Mouse (Mus musculus) stomach, postnatal 0 days (tissue): ENCODE measurements around the gene Galnt4. TPM values are rescaled to one million over a fixed set of nuclear protein-coding genes. Genes with fewer than 3 reads are reported as not detected.

Source experiments
- ATAC-seq: fragments of 200-750 bp; cut with Nextera tagmentation; 2 replicates; pipeline ENCODE4 v1.8.0; 2017; ENCODE audit not compliant: low FRiP score, low TSS enrichment
- DNase-seq: peaks from one replicate; pipeline ENCODE4 v3.0.0-alpha.2; 2016; ENCODE audit warnings: low spot score
- H3K27ac ChIP-seq: fragments of 300-500 bp; sonication (generic); replicated peaks from 2 replicates; pipeline ENCODE4 v1.5.1; 2014; ENCODE audit warnings: mild to moderate bottlenecking, control low read depth
- H3K27me3 ChIP-seq: fragments of 300-500 bp; sonication (generic); 2 replicates; pipeline ENCODE4 v1.6.1; 2014; ENCODE audit warnings: low read length; ENCODE audit not compliant: control insufficient read depth, insufficient read depth
- H3K36me3 ChIP-seq: fragments of 300-500 bp; sonication (generic); 2 replicates; pipeline ENCODE4 v1.6.1; 2014; ENCODE audit warnings: low read length, mixed read lengths; ENCODE audit not compliant: control insufficient read depth, insufficient read depth
- H3K4me1 ChIP-seq: fragments of 300-500 bp; sonication (generic); replicated peaks from 2 replicates; pipeline ENCODE4 v1.6.1; 2014; ENCODE audit warnings: antibody characterized with exemption; ENCODE audit not compliant: control insufficient read depth, insufficient read depth
- H3K4me2 ChIP-seq: fragments of 300-500 bp; sonication (generic); replicated peaks from 2 replicates; pipeline ENCODE4 v1.6.1; 2014; ENCODE audit warnings: low read depth, mild to moderate bottlenecking, control low read depth, moderate library complexity
- H3K4me3 ChIP-seq: fragments of 300-500 bp; sonication (generic); 2 replicates; pipeline ENCODE4 v1.5.1; 2014; ENCODE audit warnings: low read depth, low read length, control low read depth
- H3K9ac ChIP-seq: fragments of 300-500 bp; sonication (generic); 2 replicates; pipeline ENCODE4 v1.6.1; 2014; ENCODE audit warnings: mild to moderate bottlenecking, low read length, control low read depth, mixed read lengths
- H3K9me3 ChIP-seq: fragments of 300-500 bp; sonication (generic); 2 replicates; pipeline ENCODE4 v1.6.1; 2016; ENCODE audit warnings: low read length; ENCODE audit not compliant: control insufficient read depth
- CTCF ChIP-seq: IDR thresholded peaks from 2 replicates; pipeline ENCODE4 v1.5.1; 2016; ENCODE audit warnings: antibody characterized with exemption, low read depth, mild to moderate bottlenecking, moderate library complexity
- EP300 ChIP-seq: optimal IDR thresholded peaks from 2 replicates; pipeline ENCODE3; 2016; ENCODE audit warnings: antibody characterized with exemption
- WGBS: fragments of 180-500 bp; shearing (Covaris S2); extraction: QIAGEN DNeasy Blood & Tissue Kit; methylation state at CpG from one replicate; pipeline ENCODE4 v1.1.7; 2014; 5-methylcytosine and 5-hydroxymethylcytosine counted together
- polyA plus RNA-seq: library from polyadenylated mRNA; unstranded; fragments of >200 nt; fragmentation: Nextera tagmentation; extraction: Ambion mirVana; gene quantifications from 2 replicates; pipeline ENCODE4 v1.2.1, GENCODE M21; 2015

Gene Galnt4
- polyA plus RNA-seq, 1 experiment from 2014 or later = 34.9 TPM

- 73% methylated on average over 2 of the region's 2 CpGs for WGBS
- no peak for ATAC-seq
Measured at GRCm38 (mm10) chr10:99093364-99093763, 14.6 kb upstream of the Galnt4 start.

GRCm38 (mm10) chr10:99095114-99095513 lies 12.8 kb upstream of the Galnt4 start:
- Histone ChIP-seq H3K4me2 (no peak overlapping the region), H3K4me3 (no peak overlapping the region), H3K4me1 (no peaks in the 10 kb centered on the region), H3K27me3 (no peaks in the 10 kb centered on the region), H3K27ac (no peak overlapping the region), H3K36me3 (no peaks in the 10 kb centered on the region), H3K9me3 (no peaks in the 10 kb centered on the region), H3K9ac (no peak overlapping the region)
- 86% methylated on average over 2 of the region's 2 CpGs for WGBS
- DNase-seq (no peak), ATAC-seq (no peak)
- TF ChIP-seq EP300 (no peak), CTCF (no peak)

More at GRCm38 (mm10) chr10:99093364-99093763, 14.6 kb upstream of the Galnt4 start:
- Histone ChIP-seq H3K27ac (no peak overlapping the region), H3K4me3 (no peak overlapping the region), H3K9ac (no peak overlapping the region), H3K4me1 (no peaks in the 10 kb centered on the region), H3K9me3 (no peaks in the 10 kb centered on the region), H3K4me2 (no peak overlapping the region), H3K36me3 (no peaks in the 10 kb centered on the region), H3K27me3 (no peaks in the 10 kb centered on the region)
- DNase-seq = no peak
- TF ChIP-seq EP300 = no peak
- no peak for TF ChIP-seq CTCF

DNA sequence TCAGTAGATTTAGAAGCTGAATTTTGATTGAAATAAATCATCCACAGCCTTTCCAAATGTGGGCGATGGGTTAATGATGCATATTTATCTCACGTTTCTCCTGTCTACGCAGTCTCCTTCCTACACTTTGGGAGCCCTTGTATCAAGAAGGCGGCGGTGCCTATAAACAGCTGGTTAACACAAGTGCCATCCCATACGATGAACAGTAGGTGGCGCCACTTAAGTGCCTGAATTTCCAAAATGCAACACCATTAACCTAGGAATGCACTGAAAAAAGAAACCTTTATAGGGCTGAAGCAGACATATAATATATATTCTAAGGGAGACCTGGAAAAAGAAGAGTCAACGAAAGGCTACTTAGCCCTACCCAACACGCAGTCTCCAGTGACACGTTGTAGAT lies 10.6 kb upstream of the Galnt4 start:
- Histone ChIP-seq H3K27ac (no peak overlapping the region), H3K4me2 (no peak overlapping the region), H3K9ac (no peak overlapping the region), H3K4me1 (no peaks in the 10 kb centered on the region), H3K36me3 (no peaks in the 10 kb centered on the region), H3K4me3 (no peak overlapping the region), H3K27me3 (no peaks in the 10 kb centered on the region), H3K9me3 (no peaks in the 10 kb centered on the region)
- ATAC-seq = 0 out of 2 replicates have a peak, but pooled peaks have one; percentile 12
- peak; percentile 32 for DNase-seq
- TF ChIP-seq EP300 (no peak), CTCF (peak; percentile 80)
- WGBS = 69% methylated on average over 10 of the region's 10 CpGs

DNA sequence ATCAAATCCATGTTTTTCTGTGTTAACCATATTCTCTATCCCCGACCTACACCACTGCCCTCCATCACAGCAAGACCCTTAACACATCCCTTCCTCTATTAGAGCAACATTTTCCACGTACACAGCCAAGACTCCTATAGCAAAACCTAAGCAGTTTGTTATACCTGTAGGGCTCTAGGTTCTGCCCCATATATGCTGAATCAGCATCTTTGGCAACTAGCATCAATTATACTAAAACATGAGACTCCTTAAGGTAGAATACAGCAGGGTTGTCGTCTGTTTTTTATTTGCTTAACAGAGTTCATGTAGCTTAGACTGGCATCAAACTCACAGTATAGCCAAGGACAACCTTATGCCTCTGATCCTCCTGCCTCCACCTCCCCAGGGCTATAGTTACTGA lies 2.4 kb upstream of the Galnt4 start:
- Histone ChIP-seq H3K4me2 (no peak overlapping the region; the same call in 1 of the 2 replicates), H3K27me3 (no peaks in the 10 kb centered on the region), H3K4me1 (0 out of 2 replicates have a peak, but pooled peaks cover 3% of the 10 kb centered on the region), H3K27ac (no peak overlapping the region), H3K36me3 (no peaks in the 10 kb centered on the region; the same call in 1 of the 2 replicates), H3K9me3 (no peaks in the 10 kb centered on the region), H3K4me3 (no peak overlapping the region), H3K9ac (no peak overlapping the region)
- ATAC-seq = no peak
- WGBS = 78% methylated on average over 3 of the region's 3 CpGs
- no peak for DNase-seq
- TF ChIP-seq CTCF (no peak), EP300 (no peak)

GRCm38 (mm10) chr10:99106311-99106702 lies 1.7 kb upstream of the Galnt4 start:
- TF ChIP-seq EP300 = no peak
- no peak for TF ChIP-seq CTCF
- Histone ChIP-seq H3K9ac (peak overlapping the region; percentile 84), H3K36me3 (no peaks in the 10 kb centered on the region; the same call in 1 of the 2 replicates), H3K4me2 (peak overlapping the region; percentile 70), H3K4me3 (peak overlapping the region; percentile 93), H3K27me3 (no peaks in the 10 kb centered on the region), H3K4me1 (0 out of 2 replicates have a peak, but pooled peaks cover 3% of the 10 kb centered on the region), H3K9me3 (no peaks in the 10 kb centered on the region), H3K27ac (no peak overlapping the region; the same call in 1 of the 2 replicates)
- 32% methylated on average over 8 of the region's 8 CpGs for WGBS
- no peak for ATAC-seq
- no peak for DNase-seq

- DNase-seq = peak; percentile 92
- no peaks in the 10 kb centered on the region for H3K27me3 ChIP-seq
Measured at GRCm38 (mm10) chr10:99106703-99107631, 992 bp upstream of the Galnt4 start, which contains the start of gene Poc1b. Gene Poc1b, plus strand, starts transcription at chr10:99107036.

More at GRCm38 (mm10) chr10:99106703-99107631, 992 bp upstream of the Galnt4 start, which contains the start of gene Poc1b:
- peak within 1 kb of the TSS; percentile 93 for H3K4me3 ChIP-seq
- H3K27ac ChIP-seq = peak within 1 kb of the TSS; percentile 90
- 0 out of 2 replicates have a peak, but pooled peaks cover 3% of the 10 kb centered on the region for H3K4me1 ChIP-seq
- TF ChIP-seq EP300 (no peak), CTCF (no peak)
- H3K9me3 ChIP-seq = no peaks in the 10 kb centered on the region
- peak within 1 kb of the TSS; percentile 70 for H3K4me2 ChIP-seq
- H3K36me3 ChIP-seq = no peaks in the 10 kb centered on the region; the same call in 1 of the 2 replicates
- WGBS = under 1% methylated on average over 83 of the region's 106 CpGs
- ATAC-seq = peak; percentile 87
- H3K9ac ChIP-seq = peak within 1 kb of the TSS; percentile 84
